In the genomic region with DNA sequence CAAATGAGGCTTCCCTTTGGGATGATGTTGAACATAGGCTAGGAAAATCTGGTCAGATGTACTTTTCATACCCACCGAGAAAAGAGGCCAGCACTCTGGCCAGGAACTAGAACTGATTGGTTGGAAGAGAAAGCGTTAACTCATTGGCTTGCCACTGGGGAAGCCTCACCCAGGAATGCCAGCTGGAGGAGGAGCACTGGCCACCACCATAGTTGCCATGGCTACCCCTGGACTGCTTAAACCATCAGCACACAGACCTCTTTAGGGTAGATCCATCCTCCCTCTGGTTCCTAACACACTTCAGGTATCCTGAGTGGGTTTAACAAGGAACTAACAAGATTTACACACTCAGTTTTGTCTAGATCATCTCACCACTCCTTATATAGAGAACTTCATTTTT, we compare ENCODE assay signal across 16 mouse cellular contexts.
DNase-seq lines count a peak whose midpoint lies in the region; ATAC-seq and TF ChIP-seq lines count a peak whose summit lies in the region.
"Had no signal": no experiment of that assay in that cellular context is flagged by ENCODE, and none has a peak within 500 bp of the region (broad histone marks: within the 10 kb centered on the region; RNA-seq: fewer than 3 reads in every experiment).

No protein-coding gene starts in this region.

- H3K27me3 ChIP-seq in neural tube, embryonic 15.5 days (replicated peaks) = no peaks in the 10 kb centered on the region
- H3K27me3 ChIP-seq: heart, embryonic 13.5 days; hindbrain, embryonic 13.5 days; Patski had no signal

- 92% methylated on average over 2 of the region's 2 CpGs for WGBS in neural tube, embryonic 15.5 days

- ATAC-seq in neural tube, embryonic 15.5 days (ENCODE audit: low FRiP score) = peak; percentile 47; the same call in 1 of the 2 replicates
- ATAC-seq: activated CD4-positive, CD25-positive, alpha-beta regulatory T cell, adult 4 months; forebrain, embryonic 14.5 days; Patski had no signal

- H3K9me3 ChIP-seq in neural tube, embryonic 15.5 days (replicated peaks) = no peaks in the 10 kb centered on the region
- H3K9me3 ChIP-seq: embryonic facial prominence, embryonic 10.5 days; heart, embryonic 13.5 days; hindbrain, embryonic 13.5 days had no signal

- TF ChIP-seq CTCF in layer of hippocampus, adult 2 months (conservative IDR thresholded peaks at IDR 0.05) = no peak

- no peaks in the 10 kb centered on the region for H3K4me1 ChIP-seq in neural tube, embryonic 15.5 days
- H3K4me1 ChIP-seq: embryonic facial prominence, embryonic 10.5 days had no signal

- H3K36me3 ChIP-seq in neural tube, embryonic 15.5 days = no peaks in the 10 kb centered on the region
- H3K36me3 ChIP-seq: hindbrain, embryonic 13.5 days had no signal

- H3K4me2 ChIP-seq in neural tube, embryonic 15.5 days = no peak overlapping the region
- H3K4me2 ChIP-seq: heart, embryonic 13.5 days; hindbrain, embryonic 13.5 days had no signal

- H3K27ac ChIP-seq in layer of hippocampus, adult 2 months = peak overlapping the region; percentile 18; the same call in 1 of the 2 replicates
- H3K27ac ChIP-seq in neural tube, embryonic 15.5 days (replicated peaks) = no peak overlapping the region
- H3K27ac ChIP-seq: embryonic facial prominence, embryonic 10.5 days; heart, embryonic 13.5 days; hindbrain, embryonic 13.5 days had no signal

- peak; percentile 41 to 44 for DNase-seq in cerebellum, postnatal 14 days
- DNase-seq in cerebellum, postnatal 4 days (ENCODE audit: low spot score in 2 of 2) = no peak
- peak in 1 of 2 experiments; percentile 17 for DNase-seq in layer of hippocampus, adult 2 months (ENCODE audit: low spot score in 2 of 2)
- DNase-seq in layer of hippocampus, adult 11-12 months (ENCODE audit: low spot score) = no peak
- no peak for DNase-seq in neural tube, embryonic 10.5 days (ENCODE audit: extremely low spot score, low spot score)
- DNase-seq: cerebellum, adult 11-12 months; gastrocnemius, postnatal 36 days; heart, adult 11 months; heart, postnatal 36 days had no signal

- H3K4me3 ChIP-seq in layer of hippocampus, adult 2 months = no peak overlapping the region
- H3K4me3 ChIP-seq in neural tube, embryonic 15.5 days (replicated peaks) = no peak overlapping the region
- H3K4me3 ChIP-seq: embryonic facial prominence, embryonic 10.5 days; heart, embryonic 13.5 days; hindbrain, embryonic 13.5 days had no signal

- no peak overlapping the region for H3K9ac ChIP-seq in neural tube, embryonic 15.5 days (replicated peaks)
- H3K9ac ChIP-seq: heart, embryonic 13.5 days; hindbrain, embryonic 13.5 days had no signal

Comparison
In these comparisons a context has a peak if more than half of its experiments do, and no peak if none do; other contexts are left out.
1. DNase-seq: peak in cerebellum, postnatal 14 days (2 of 2); none in cerebellum, postnatal 4 days (0 of 2), layer of hippocampus, adult 11-12 months (single experiment) and neural tube, embryonic 10.5 days (single experiment).